In the genomic region with DNA sequence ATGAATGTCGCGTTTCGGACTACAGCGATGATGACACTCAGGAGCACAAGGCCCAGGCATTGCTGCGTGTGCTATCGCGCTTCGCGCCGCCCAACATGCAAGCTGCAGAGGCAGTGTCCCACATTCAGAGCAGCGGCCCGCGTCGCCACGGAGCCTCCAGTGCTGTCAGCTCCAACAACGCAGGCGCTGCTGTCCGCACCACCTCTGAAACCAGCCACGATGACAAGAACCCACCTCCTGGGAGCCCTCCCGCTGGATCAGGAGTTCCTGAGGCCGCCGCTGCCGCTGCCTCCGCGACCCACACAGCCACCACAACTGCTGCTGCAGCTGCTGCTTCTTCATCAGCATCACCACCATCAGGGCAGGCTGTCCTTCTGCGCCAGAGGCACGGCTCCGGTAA, we compare ENCODE assay signal across 7 mouse cellular contexts. TPM values are rescaled to one million over a fixed set of nuclear protein-coding genes. Genes with fewer than 3 reads are reported as not detected.
DNase-seq lines count a peak whose midpoint lies in the region; ATAC-seq and TF ChIP-seq lines count a peak whose summit lies in the region.

No protein-coding gene starts in this region.

- ATAC-seq in lung, embryonic 14.5 days (ENCODE audit: insufficient read depth): no peak
- ATAC-seq in forebrain, embryonic 11.5 days (replicated peaks; ENCODE audit: low FRiP score): no peak
- no peak for ATAC-seq in limb, embryonic 15.5 days (ENCODE audit: insufficient number of reproducible peaks, low FRiP score, low TSS enrichment, low read depth)
- ATAC-seq in liver, embryonic 12.5 days: no peak

- TF ChIP-seq CTCF in lung, embryonic 14.5 days (IDR thresholded peaks at IDR 0.05; ENCODE audit: low read depth): no peak

- no peak for DNase-seq in lung, embryonic 14.5 days
- DNase-seq in lung, postnatal 10 days: no peak
- peak; percentile 58 for DNase-seq in forebrain, embryonic 11.5 days (ENCODE audit: low spot score)
- DNase-seq in testis, postnatal 10 days (ENCODE audit: low spot score): no peak
- DNase-seq in MN1 (ENCODE audit: low spot score): no peak

- no peaks in the 10 kb centered on the region for H3K9me3 ChIP-seq in lung, embryonic 14.5 days (ENCODE audit: low read depth, low read length)
- no peaks in the 10 kb centered on the region for H3K9me3 ChIP-seq in forebrain, embryonic 11.5 days (ENCODE audit: control insufficient read depth, low read length)
- no peaks in the 10 kb centered on the region for H3K9me3 ChIP-seq in limb, embryonic 15.5 days
- H3K9me3 ChIP-seq in liver, embryonic 12.5 days (replicated peaks): no peaks in the 10 kb centered on the region

- H3K4me3 ChIP-seq in lung, embryonic 14.5 days (ENCODE audit: low read depth, low read length): no peak overlapping the region; the same call in 1 of the 2 replicates
- peak overlapping the region; percentile 16; the same call in 1 of the 2 replicates for H3K4me3 ChIP-seq in forebrain, embryonic 11.5 days (ENCODE audit: low read depth, low read length)
- H3K4me3 ChIP-seq in limb, embryonic 15.5 days: peak overlapping the region; percentile 8
- H3K4me3 ChIP-seq in liver, embryonic 12.5 days: no peak overlapping the region

- peaks cover 62% of the 10 kb centered on the region for H3K27me3 ChIP-seq in lung, embryonic 14.5 days (ENCODE audit: insufficient read depth, low read length)
- H3K27me3 ChIP-seq in forebrain, embryonic 11.5 days (ENCODE audit: control insufficient read depth, insufficient read depth, low read length): peaks cover 28% of the 10 kb centered on the region
- H3K27me3 ChIP-seq in limb, embryonic 15.5 days: peaks cover 62% of the 10 kb centered on the region
- peaks cover 65% of the 10 kb centered on the region for H3K27me3 ChIP-seq in liver, embryonic 12.5 days (replicated peaks)

- H3K4me2 ChIP-seq in lung, embryonic 14.5 days: peak overlapping the region; percentile 20; the same call in 1 of the 2 replicates
- peak overlapping the region; percentile 37 for H3K4me2 ChIP-seq in forebrain, embryonic 11.5 days (ENCODE audit: low read depth, low read length, severe bottlenecking)
- H3K4me2 ChIP-seq in limb, embryonic 15.5 days: peak overlapping the region; percentile 31
- no peak overlapping the region for H3K4me2 ChIP-seq in liver, embryonic 12.5 days

- H3K36me3 ChIP-seq in lung, embryonic 14.5 days (ENCODE audit: insufficient read depth): no peaks in the 10 kb centered on the region
- no peaks in the 10 kb centered on the region for H3K36me3 ChIP-seq in forebrain, embryonic 11.5 days (ENCODE audit: control insufficient read depth, insufficient read depth, low read length)
- no peaks in the 10 kb centered on the region for H3K36me3 ChIP-seq in limb, embryonic 15.5 days
- H3K36me3 ChIP-seq in liver, embryonic 12.5 days: no peaks in the 10 kb centered on the region

- no peaks in the 10 kb centered on the region for H3K4me1 ChIP-seq in lung, embryonic 14.5 days (ENCODE audit: insufficient read depth)
- H3K4me1 ChIP-seq in forebrain, embryonic 11.5 days (replicated peaks; ENCODE audit: control insufficient read depth, insufficient read depth, low read length): peaks cover 11% of the 10 kb centered on the region; the same call in 1 of the 2 replicates
- peaks cover 36% of the 10 kb centered on the region for H3K4me1 ChIP-seq in limb, embryonic 15.5 days
- no peaks in the 10 kb centered on the region for H3K4me1 ChIP-seq in liver, embryonic 12.5 days

- WGBS in lung, embryonic 14.5 days: 3% methylated on average over 28 of the region's 28 CpGs
- 13% methylated on average over 28 of the region's 28 CpGs for WGBS in forebrain, embryonic 11.5 days
- 11% methylated on average over 28 of the region's 28 CpGs for WGBS in limb, embryonic 15.5 days
- WGBS in liver, embryonic 12.5 days (ENCODE audit: insufficient replicate concordance): 29% methylated on average over 28 of the region's 28 CpGs

- H3K9ac ChIP-seq in lung, embryonic 14.5 days: no peak overlapping the region
- 0 out of 2 replicates have a peak overlapping the region, but pooled peaks have one; percentile 1 for H3K9ac ChIP-seq in forebrain, embryonic 11.5 days (ENCODE audit: low read length)
- no peak overlapping the region for H3K9ac ChIP-seq in limb, embryonic 15.5 days
- no peak overlapping the region for H3K9ac ChIP-seq in liver, embryonic 12.5 days

- no peak overlapping the region for H3K27ac ChIP-seq in lung, embryonic 14.5 days (ENCODE audit: low read depth)
- H3K27ac ChIP-seq in forebrain, embryonic 11.5 days (ENCODE audit: low read depth, low read length): no peak overlapping the region
- H3K27ac ChIP-seq in limb, embryonic 15.5 days: no peak overlapping the region
- H3K27ac ChIP-seq in liver, embryonic 12.5 days: no peak overlapping the region

RNA-seq across cellular contexts. Expression of a gene that starts 4.4 kb away (rescaled TPM):
- 0.37 and 0.47 TPM in 2 replicates for polyA plus RNA-seq in lung, embryonic 14.5 days (2014; fragmentation: Nextera tagmentation; extraction: Ambion mirVana)
- 7.6 and 7.7 TPM in 2 replicates for polyA plus RNA-seq in forebrain, embryonic 11.5 days (2014; fragmentation: Nextera tagmentation; extraction: Ambion mirVana)
- 6.0 and 8.1 TPM in 2 replicates for polyA plus RNA-seq in limb, embryonic 15.5 days (2015; fragmentation: Nextera tagmentation; extraction: Ambion mirVana)
- 0.15 and 0.43 TPM in 2 replicates for polyA plus RNA-seq in liver, embryonic 12.5 days (2016; fragmentation: Nextera tagmentation; extraction: Ambion mirVana)

Comparison
In these comparisons a context has a peak if more than half of its experiments do, and no peak if none do; other contexts are left out.
1. H3K4me3 ChIP-seq: peak in forebrain, embryonic 11.5 days (single experiment) and limb, embryonic 15.5 days (single experiment); none in lung, embryonic 14.5 days (single experiment) and liver, embryonic 12.5 days (single experiment).